Mouse (Mus musculus): ENCODE measurements around the gene Ereg.

DNA sequence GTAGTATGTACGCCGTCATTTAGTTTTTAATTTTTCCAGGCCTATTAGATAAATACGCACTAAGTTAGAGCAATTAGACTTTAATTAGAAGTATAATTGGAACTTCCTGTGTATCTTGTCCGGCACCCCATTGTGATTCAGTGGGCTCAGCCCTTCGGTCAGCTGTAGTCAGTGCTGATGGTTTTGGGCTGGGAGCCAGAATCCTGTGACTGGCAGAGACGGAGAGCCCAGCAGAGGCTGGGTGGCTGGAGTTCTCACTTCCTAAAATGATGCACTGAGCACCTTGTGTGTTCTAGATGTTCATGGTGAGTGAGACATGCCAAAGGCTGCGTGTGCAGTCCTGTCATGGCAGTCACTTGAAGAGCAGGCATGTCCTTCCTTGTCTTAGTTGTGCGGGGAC, 36.6 kb downstream of the Ereg start:
- TF ChIP-seq CTCF (conservative IDR thresholded peaks at IDR 0.05; ENCODE audit: insufficient read depth, insufficient read length, low read depth, low read length): no peak
- no peak for TF ChIP-seq POLR2A (IDR thresholded peaks at IDR 0.05; ENCODE audit: low read depth, low read length)
